Mouse (Mus musculus) left cerebral cortex, adult 9 months (tissue): ENCODE measurements at regions not wholly inside any gene's neighbourhood (a gene's known extent, or its start where the extent isn't known, plus 50 kb on each side); places are given as distances from the start of the nearest gene placed in this dataset.

Experiments used
- DNase-seq, 2 experiments: peaks; one replicate each; pipeline ENCODE4 v3.0.0; 2022; ENCODE audit warnings: low spot score in 2 of 2

DNA sequence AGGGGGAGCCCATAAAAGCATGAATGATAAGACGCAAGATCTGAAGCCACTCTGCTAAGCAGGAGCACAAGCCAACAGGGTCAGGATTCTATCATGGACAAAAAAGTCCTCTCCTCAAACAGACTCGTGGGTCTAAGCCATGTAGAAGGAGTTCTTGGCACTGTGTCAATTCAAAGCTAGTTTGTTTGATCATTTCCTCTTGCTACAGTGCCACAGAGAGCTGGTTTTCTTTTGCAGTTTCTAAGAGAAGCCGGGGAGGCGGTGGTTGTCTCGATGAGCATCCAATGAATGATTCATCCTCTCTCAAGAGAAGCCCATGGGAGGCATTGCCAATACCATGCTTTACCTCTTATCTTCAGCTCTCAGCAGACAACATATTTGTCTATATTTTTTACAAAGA, 284.6 kb upstream of the Noct start:
- peak in 1 of 2 experiments; percentile 48 for DNase-seq

DNA sequence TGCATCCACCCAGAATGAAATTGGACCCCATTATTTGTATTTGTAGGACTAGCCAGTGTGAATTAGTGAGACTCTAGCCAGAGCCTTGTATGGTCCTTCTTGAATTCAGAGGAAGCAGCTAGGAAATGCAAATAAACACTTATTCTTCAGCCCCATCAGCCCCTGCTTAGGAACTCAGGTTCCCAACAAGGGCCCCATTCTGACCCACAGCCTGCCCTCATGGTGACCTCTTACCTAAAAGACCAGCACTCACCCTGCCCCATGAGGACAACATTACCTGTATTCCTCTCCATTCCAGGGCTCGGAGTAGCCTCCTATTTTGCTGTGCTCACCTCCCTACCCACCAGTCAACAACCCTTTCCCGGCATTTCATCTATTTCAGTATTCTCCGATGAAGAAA, 283.6 kb upstream of the Noct start:
- no peak for DNase-seq

DNA sequence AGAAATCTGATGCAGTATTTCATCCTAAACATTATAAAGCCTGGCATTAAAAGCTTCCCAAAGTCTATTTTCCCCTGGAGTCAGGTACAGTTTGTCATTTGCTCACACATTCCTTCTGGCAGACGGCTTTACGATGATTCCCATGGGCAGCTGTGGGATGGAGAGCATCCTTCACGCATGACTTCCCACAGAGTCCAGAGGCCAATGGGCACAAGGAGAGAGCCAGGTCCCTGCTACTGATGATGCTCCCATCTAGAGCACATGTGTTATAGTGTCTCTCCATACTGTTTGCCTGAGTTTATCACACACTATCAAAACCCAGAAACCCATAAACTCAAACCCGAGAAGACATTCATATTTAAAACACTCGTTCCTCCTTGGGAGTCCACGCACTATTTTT, 270.8 kb upstream of the Noct start:
- no peak for DNase-seq

DNA sequence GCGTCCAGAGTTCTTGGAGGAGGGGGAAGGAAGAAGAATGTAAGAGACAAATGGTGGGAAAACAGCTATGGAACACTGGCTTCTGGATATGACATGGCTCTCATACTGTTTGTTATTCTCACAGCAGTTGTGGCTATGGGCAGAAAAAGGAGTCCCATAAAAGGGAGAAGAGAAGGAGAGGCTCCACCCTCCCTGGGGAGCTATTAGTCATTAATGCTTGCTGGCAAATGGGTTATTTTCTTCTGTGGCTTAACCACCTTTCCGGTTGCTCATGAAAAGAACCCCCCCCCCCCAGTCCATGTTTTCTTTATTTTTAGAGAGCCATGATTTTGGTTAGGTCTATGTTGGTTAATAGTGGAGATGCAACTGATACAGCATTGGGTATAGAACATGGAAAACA, 253.9 kb upstream of the Noct start:
- DNase-seq, result no peak

DNA sequence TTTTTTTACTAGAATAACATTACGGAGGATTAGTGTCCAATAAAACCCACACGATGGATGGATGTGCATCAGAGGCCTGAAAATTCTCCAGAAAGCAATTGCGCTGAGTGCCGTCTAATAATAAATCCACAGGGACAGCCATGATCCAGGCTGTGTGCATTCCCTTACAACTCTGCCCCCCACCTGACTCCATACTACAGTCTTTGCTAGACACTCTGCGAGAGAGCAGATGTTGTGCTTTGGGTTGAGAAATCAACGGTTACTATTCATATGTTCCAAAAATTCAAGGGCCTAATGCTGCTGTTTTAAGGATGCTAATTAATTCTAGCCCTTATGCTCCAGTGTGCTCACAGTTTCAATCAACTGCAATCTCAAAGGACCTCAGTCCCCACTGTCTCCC, 251.2 kb upstream of the Noct start:
- no peak for DNase-seq

DNA sequence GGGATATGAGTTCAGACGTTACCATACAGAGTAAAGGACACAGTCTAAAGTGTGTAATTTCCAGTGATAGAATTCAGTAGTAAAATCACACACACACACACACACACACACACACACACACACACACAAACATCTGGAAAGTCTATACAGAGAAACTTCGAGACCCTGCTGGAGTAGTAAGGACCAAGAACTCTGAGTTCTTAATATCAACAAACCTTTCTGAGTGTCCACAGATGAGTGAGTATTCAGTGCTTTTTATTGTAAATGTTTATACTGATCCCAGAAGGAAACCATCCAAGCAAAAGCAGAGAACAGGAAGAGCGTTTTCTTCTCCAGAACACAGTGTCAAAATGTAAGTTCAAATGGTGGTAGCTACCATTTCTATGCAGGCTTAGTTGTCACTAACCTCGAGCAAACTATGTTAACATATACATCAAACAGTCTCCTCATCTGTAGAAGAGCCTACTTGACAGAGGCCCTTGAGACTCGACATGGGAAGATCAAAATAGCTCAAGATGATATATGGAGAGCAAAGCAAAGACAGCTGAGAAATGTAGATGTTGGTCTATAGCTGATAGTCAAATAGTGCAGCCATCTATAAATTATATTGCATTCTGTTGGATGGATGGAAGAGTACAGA, 248.0 kb upstream of the Noct start:
- DNase-seq, result no peak

DNA sequence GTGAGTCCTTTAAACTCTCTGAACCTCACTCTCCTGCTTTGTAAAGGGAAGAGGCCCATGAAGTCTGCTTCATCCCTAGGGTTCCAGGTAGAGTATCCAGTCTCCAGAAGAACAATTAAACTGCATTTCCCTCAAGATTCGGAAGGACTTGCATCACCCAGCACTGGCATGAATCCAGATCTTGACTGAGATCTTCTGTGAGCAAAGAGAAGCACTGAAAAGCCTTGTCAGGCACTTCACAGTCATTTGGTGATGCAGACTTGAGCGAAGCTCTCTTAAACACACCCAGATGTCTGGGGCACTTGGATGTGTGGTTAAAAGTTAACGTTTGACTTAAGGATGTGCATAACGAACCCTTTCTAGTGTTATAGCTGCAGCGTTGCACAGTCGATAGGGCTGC, 247.4 kb upstream of the Noct start:
- no peak for DNase-seq

DNA sequence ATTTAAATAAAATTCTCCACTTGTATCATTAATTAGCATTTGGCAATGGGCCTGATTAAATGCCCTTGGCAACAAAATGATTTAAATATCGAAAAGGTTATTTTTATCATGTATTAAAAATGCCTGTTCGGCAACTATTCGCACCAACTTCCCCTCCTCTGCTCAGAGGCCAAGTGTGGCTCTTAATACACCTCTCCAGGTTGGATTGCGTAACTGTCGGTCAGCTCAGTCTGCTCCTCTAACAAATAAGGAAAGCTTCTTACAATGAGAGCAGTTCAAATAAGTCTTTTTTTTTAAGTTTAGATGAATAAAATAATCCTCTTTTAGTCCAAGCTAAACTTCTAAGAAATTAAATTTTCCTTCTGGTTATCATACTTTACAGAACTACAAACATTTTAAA, 245.6 kb upstream of the Noct start:
- DNase-seq, result no peak

DNA sequence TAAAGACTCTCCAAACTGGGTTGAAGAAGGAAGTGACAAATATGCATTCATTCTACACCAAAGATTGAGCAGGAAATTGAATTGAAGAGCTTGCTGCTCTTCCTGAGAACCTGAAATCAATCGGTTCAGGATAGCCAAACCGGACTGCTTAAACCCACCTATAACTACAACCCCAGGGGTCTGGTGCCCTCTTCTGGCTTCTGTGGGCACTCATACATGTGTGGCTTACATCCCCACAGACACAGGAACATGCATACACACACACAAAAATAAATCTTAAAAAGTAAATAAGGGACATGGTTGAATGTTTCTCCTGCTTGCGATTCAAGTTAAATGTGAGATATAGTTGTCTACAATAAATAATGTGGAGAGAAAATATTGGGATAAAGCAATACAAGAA, 244.7 kb upstream of the Noct start:
- no peak for DNase-seq

DNA sequence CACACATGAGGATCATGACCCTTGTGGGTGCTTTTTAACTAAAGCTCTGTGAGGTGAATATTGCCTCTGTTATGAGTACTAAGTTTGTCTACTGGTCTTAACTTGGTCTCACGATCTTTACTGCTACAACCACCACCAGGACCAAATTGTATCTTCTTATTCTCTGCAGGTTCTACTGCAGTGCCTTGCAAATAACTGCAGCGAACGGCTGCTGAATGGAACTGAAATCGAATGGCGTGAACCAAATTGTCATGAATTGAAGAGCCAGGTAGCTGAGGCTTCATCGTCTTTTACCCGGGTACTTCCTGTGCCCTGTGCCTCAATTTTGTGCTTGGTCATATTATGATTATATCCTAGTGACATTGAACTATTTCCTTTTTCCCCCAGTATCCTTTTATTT, 242.5 kb upstream of the Noct start:
- DNase-seq, result no peak

DNA sequence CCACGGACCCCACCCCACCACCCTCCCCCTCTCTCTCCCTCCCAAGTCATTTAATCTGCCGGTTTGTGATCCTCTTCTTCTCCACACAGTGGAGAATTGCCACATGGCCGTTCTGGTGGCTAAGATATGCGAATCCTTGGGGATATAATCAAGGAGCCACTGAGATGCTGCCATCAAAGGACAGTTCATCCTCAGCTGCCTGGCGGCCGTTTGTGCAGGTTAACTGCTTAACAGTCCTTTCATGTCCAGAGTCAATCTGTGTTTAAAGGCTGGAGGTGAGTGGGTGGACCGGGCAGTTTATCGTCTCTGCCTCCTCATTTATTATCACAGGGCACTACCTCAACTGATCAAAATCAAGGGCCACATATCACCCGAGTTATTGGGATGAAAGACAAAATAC, 241.6 kb upstream of the Noct start:
- no peak for DNase-seq

DNA sequence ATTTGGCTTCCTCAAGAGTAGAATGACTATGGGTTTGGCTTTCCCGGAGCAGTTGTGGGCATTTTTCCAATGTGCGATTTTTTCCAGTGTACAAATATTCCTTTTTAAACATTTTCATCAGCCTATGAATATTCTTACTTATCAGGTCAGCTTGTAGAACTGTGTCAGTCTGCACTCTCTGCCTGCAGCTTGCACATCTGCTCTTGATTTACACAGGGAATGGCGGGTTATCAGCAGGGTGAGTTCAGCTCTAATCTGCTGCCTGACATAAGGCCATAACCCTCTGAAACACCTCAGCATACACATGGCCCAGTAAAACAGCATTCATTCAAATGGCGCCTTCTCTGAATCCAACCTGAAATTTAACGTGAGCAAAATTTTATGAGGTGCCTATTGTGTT, 241.1 kb upstream of the Noct start:
- no peak for DNase-seq

DNA sequence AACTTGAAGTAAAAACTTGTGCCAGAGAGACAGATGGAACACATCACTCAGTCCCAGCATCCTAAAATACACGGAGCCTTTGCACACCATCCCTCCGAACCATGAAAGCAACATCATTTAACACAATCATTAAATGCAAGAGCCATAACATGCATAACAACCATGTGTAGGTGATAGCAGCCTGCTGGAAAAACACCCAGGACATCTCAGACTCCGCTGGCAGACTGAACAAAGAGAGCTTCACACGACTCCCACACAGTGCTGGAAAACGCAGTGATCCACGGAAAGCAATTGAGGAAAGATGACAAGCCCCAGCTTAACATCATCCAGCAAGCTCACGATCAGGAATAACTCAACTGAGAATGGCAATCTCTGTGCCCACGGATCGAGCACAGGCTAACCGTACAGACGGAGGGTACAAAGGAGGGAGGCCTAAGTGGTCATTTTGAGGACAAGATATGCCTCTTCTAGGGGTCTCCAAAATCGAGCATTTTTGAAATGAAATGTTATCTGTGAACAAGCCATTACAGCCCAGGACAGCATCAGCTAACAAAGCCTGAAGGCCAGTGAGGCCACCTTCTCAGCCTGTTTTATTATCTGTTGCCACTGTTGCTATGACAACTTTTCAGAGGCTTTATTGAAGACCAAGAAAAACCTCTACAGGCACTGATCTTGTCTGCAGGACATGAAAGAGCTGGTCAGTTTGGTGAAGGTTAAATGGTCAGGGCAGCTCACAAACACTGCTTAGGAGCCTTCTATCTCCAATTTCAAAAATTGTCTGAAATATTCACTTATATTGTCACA, 240.1 kb upstream of the Noct start:
- peak; percentile 79 to 80 for DNase-seq

DNA sequence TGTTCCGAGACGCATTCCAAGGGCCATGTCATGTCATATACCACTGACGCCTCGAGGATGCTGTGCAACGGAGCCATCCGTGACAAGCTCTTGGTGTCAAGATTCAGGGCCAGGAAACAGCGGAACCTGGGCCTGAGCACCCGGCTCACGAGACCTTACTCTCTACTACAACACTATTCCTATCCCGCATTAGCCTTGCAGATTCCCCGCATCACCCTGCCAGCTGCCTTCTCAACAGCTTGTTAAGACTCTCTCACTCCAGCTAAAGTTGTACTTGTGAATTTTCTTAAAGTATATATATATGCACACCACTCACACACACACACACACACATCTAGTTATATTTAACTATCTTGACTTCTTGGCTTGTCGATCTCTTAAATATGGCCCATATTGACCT, 236.4 kb upstream of the Noct start:
- DNase-seq, result no peak

DNA sequence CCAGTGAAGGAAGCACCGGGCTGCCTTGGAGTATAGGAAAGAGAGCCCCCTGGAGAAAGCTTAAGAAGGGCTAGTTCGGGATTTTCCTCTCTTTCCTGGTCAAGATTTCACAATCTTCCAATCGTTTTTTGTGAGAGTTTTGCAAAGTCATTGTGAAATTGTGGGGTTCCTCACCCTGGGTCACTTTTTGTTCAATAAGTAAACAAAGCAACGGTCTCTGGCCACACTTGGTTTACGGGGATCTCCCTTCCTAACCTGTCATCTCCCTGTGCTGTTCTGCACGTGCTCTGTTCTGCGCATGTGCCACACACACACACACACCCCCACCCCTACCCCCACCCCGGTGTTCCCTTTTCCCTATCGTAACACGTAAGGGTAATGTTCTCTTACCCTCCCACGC, 233.4 kb upstream of the Noct start:
- no peak for DNase-seq

DNA sequence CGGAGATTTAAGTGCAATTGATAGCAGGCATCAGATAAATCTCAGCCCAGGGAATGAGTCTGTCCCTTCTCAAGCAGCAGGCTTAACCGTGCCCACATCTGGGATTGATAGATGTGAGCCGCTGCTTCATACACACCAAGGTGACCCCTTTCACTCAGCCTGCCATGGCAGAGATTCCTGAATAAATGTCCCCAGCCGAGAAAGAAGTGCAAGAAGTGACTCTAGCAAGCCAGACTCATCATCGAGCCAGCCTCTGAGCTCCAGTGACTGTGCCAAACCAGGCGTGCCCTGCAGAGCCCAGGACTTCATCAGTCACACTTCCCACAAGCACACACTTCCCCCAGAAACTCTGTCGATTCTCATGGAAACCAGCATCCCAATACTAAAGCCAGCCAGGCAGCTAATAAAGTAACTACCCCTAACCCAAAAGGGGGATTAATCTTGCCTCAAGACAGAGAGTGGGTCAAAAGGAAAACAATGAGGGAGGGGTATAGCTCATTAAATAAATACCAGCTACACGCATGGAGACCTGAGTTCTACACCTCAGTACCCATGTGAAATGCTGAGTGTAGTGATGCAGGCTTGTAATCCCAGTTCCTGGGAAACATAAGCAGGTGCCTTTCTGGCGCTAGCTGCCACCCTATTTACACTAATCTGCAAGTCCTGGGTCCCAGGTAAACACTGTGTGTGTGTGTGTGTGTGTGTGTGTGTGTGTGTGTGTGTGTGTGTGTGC, 231.5 kb upstream of the Noct start:
- no peak for DNase-seq

DNA sequence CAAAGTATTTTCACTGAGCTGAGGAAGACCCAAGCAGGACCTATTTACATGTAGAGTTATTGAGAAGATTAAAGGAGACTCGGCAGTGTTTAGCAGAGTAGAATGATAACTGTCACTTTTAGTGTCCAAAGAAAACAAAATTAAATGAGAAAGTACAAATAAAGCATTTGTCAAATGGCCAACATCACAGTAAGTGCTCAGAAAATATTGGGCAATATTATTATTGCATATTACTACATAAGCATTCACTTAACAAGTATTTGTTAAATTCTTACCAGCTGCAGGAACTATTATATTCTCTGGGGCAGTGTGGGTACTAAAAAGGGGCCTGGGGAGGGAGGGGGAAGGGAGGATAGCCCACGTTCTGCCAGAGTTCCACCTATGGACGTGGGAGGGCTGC, 224.5 kb upstream of the Noct start:
- no peak for DNase-seq

DNA sequence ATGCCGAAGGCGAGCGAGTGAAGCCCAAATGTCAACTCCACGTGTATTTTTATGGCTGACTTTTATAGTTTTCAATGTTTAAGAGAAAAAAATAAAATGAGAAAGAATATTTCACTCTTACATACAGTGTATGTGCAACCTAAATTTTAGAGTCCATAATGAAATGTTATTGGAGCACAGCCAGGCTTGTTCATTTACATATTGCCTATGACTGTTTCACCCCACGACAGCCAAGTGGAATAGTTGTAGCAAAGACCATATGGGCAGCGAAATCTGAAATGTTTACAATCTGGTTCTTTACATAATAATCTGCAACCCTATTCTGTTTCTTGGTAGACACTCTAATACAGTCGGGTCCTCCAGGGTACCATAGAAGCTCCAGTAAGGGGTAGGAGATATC, 223.3 kb upstream of the Noct start:
- no peak for DNase-seq

DNA sequence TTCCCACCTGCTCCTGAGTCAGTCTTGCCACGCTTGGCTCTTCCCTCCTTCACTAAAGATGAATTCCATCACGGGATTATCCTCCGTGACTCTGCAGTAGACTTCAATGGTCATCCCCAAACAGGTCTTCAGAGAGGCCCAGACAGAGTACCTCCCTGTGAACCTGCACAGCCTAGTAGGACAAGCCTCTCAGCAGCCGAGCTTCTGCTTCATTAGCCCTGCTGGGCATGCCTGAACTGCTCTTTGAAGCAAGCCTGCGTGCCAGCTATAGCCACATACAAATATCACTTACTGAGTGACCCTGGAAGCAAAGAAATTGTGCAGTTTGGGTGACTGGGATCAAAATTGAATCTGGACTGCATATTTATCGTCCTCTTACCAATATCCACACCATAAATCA, 221.6 kb upstream of the Noct start:
- DNase-seq, result no peak

DNA sequence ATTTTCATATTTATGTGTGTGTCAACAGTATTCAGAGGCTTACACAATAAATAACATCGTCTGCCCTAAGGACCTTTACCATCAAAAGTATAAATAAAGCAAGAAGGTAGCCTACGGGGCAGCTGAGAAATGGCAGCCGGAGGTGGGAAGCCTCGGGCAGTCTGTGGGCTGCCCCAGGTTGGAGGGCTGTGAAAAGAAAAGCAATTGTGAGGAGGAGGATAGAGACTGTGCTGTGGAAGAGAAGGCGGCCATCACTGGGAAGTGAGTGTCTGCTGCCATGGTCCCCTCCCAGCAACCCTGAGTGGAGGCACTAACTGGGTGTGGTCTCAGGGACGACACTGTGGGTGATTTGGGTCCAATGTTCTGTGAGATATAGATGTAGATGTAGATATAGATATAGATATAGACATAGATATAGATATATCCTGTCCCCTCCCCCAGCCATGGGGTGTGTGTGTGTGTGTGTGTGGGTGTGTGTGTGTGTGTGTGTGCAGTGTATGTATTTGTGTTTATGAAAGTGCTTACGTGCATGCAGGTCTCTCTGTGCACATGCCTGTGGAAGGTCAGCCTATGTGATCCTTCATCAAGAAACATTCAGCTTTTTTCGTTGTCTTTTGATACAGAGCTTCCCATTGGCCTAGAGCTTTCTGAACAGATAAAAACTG, 220.6 kb upstream of the Noct start:
- DNase-seq, result no peak

DNA sequence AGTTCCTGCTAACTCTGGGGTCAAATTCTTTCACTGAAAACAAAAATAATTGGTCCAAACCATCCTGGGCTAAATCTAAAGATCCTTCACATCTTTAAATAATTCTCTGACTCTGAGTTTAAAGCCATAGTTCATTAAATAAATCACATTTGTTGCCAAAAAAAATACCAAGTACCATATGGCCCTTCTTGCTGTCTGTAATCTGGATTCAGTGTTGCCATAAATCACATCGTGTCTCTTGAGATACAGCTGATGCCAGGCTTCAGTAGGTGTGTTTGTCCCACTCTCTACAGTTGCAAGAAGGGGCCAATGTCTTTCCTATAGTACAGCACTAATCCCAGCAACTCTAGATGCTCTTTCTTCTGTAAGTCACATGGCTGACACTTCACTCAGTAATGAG, 220.0 kb upstream of the Noct start:
- no peak for DNase-seq

DNA sequence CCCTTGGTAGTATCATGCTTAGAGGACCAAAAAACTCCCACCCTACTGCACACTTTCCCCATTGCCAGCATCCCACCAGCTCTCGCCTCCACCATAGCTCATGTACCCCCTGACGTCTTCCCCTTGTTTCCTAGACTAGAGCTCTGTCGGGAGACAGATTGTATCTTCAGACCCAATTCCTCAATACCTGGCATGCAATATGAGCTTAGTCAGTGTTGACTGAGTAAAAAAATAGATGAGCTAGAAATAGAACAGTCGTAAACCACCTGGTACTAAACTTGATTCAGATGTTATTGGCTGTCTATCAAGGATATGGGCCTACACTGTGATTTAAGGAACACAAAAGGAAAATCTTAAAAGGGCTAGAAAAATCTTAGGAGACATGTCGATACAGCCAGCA, 215.1 kb upstream of the Noct start:
- no peak for DNase-seq
